Mouse (Mus musculus) neutrophil, adult 5-6 weeks (primary cell): ENCODE measurements around the gene Prr12. TPM values are rescaled to one million over a fixed set of nuclear protein-coding genes. Genes with fewer than 3 reads are reported as not detected.
A peak's percentile ranks its signal among the peaks of the same experiment; 100 is the strongest.
"Not testable (repeated sequence)": the region's sequence is repeated elsewhere in the genome, so short reads cannot be mapped to it uniquely, and the experiment has no call there.

Experiments
- ATAC-seq: fragments of 151-379, 151-347 bp; 2 replicates; pipeline ENCODE4 v1.8.0; 2017; ENCODE audit warnings: mild to moderate bottlenecking, moderate TSS enrichment; ENCODE audit not compliant: insufficient number of reproducible peaks, poor library complexity, low FRiP score, severe bottlenecking; ENCODE audit errors: extremely low read depth
- total RNA-seq: library from RNA; stranded (forward); fragments of 200-1000 nt; gene quantifications from 2 replicates; pipeline ENCODE4 v1.2.3, GENCODE M21; 2017

Gene Prr12
- 7.6 and 10.2 TPM in 2 replicates for total RNA-seq

DNA sequence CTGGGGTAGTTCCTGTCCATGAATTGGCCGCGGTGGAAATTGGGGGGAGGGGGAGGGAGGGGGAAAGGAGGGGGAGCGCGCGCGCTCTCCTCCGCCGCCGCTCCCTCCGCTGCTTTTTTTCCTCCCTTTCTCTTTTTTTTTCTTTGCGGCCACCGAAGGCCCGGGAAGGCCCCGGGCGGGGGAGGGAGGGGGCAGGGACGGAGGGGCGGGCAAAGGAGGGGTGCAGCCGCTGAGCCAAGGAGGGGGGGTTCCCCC lies at the start of gene Prr12:
Gene Prr12, minus strand, starts transcription at position 20 of the 255 bp plus-strand sequence.
- no peak for ATAC-seq

DNA sequence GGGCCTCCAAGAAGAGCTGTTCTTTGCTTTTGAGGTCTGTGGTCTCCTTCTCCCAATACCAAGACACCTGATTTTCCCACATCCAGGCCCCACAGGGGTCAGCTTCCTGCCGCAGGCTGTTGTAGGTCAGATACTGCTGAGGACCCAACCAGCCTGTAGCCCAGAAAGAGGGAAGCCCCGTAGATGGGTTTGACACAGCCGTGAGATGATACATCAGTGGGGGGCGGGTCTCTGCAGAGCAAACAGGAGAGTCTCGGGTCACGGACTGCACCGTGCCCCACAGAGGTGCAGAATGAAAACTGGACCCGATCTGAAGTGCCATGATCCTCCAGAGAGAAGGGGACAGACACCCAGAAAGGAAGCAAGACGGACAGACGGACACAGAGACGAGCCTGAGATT lies 49.8 kb upstream of the Prr12 start:
- ATAC-seq = no peak

DNA sequence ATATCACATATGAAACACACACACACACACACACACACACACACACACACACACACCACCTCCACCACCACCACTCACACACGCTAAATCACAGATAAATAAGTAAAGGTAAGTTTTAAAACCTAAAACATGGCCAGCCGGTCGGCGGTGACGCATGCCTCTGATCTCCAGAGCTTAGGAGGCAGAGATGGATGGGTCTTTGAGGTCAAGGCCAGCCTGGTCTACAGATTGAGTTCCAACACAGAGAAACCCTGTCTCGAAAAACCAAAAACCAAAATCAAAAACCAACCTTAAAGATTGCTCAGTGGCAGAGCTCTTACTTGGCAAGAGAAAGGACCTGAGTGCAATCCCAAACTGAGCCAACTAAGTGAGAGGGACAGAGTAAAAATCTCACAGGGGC lies 47.4 kb upstream of the Prr12 start:
- ATAC-seq = no peak

DNA sequence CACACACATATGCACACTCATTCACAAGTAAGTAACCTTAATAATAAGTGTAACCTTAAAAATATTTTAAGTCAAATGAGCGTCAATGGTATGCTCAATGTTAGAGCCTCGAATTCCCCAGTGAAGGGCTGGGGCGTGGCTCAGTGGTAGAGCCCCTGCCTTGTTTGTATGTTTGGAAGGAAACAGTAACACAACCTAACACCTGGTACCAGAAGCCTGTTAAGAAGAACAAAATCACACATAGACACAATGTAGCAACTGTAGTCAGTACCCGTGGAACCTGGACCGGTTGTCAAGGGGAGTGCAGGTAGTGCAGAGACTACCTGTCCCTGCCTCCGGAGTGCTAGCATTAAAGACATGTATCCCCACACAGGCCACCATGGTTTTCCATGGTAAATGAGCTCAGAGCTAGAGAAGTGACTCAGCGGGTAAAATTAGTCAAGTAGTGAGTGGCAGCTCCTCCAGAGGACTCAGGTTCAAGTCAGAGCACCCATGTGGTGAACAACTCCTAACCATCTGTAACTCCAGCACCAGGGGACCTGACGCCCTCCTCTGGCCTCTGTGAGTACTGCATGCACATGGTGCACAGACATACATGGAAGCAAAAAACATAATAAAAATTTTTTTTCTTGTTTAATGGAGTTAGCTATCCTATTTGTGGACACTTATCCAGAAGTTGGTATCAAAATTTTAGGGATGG lies 46.0 kb upstream of the Prr12 start:
- no peak for ATAC-seq

DNA sequence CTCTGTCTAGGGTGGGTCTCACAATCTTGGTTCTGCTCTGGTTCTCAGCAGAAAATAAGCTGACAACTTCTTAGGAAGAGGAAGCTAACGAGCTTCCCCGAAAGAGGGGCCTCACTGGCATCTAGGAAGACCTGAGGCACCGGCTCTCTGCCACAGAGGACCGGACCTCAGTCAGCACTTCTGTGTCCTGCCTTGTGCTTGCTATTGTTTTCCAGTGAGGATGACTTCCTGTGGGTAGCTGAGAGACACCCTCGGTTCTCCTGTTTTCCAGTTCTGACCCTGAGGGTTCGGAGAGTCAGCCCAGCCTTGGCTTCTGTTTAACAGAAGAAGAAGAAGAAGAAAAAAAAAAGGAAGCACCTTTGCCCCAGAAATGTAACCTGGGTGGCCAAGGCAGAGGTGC lies 44.8 kb upstream of the Prr12 start:
- ATAC-seq = no peak

DNA sequence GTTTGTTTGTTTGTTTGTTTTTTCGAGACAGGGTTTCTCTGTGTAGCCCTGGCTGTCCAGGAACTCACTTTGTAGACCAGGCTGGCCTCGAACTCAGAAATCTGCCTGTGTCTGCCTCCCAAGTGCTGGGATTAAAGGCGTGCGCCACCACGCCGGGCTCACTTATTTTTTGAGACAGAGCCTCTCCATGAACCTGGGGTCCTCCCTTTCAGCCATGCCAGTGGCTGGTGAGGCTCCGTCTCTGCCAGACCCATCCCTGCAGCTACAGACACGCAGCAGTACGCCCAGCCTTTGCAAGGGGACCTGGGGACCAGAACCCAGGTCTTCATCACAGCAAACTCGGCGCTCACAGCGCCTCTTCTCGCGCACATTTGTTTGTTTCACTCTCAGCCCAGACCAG lies 43.3 kb upstream of the Prr12 start:
- not testable (repeated sequence) for ATAC-seq

DNA sequence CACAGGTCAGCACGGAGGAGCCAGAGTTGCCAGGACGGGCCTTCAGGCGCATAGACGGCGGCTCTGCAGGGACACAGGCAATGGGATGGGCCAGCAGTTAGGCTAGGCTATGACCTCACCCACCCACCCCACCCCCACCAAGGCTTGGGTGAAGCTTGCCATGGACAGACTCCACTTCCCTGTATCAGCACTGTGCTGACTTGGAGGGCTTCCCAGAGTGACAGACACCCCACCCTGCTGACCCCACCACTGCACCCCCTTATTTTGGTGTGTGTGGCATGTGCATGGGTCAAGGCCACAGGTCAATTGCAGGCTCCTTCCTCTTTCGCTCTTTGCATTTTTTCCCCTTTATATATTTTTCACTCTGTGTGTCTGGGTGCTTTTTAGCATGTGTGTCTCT lies 42.7 kb upstream of the Prr12 start:
- no peak for ATAC-seq

DNA sequence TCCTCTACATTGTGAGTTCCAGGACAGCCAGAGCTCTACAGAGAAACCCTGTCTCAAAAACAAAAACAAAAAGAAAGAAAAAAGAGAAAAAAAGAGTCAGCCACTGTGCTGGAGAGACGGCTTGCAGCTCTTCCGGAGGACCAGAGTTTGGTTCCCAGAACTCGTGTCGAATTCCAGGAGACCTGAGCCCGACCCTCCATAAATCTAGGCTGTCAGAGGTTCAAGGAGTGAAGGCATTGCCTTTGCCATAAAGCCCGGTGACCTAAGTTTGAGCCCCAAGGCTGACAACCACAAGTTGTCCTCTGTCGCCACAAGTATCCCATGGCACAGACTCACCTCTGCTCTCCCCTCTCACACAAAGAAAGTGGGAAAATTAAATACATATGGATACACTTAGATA lies 41.4 kb upstream of the Prr12 start:
- ATAC-seq = no peak

DNA sequence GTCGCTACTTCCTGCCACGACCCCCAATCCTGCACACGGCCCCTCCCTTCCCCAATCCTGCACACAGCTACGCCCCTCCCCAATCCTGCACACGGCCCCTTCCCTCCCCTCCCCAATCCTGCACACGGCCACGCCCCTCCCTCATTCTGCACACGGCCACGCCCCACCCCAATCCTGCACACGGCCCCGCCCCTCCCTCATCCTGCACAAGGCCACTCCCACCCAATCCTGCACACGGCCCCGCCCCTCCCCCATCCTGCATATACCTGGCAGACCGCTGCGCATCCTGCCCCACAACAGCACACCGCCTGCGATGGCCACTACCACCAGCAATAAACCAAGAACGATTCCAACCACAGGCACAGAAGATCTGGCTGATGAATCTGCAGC lies 40.8 kb upstream of the Prr12 start:
- no peak for ATAC-seq

DNA sequence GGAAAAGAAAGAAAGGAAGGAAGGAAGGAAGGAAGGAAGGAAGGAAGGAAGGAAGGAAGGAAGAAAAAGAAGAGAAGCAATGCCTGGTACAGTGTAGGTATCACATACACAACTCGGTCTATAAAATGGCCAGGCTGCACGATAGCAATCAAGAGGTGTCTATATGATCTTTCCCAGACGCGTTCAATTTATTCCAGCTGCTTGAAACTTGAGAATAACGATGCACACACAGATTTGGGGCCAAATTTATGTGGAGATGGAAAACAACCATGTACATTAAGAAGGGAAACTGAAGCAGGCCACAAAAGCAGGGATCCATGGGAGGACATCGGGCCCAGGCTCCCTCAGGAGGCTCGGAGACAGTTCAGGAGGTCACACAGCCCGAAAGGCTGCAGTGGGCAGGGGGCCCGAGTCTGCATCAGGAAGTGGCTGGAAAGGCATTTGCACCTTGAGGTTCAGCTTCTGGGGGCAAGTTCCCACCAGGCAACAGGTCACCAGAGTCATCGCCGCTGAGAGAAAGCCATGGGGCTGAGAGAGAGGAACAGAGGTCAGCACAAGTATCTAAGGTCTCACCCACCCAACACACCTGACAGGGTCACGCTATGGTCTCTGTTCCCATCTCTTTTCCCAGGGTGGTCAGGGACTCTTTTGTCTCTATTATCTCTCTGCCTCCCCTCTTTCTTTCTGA lies 40.3 kb upstream of the Prr12 start:
- ATAC-seq = no peak

DNA sequence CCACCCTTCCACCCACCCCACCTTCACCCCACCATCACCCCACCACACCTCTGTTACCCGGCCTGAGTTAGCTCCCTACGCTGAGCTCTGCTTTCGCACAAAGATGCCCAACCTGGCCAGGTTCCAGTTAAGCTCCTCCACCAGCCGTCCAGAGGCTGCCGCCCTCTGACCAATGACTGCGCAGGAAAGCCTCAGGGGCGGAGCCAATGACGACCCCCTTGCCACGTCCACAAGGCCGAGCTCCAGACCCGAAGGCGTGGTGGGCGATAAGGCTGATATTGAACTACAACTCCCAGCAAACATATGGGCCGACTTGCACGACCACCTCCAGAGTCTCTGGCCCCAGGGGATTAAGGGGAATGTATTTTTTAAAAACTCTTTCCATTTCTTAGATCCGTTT lies 39.4 kb upstream of the Prr12 start, which contains the start of gene Rcn3:
Gene Rcn3, minus strand, starts transcription at position 174 of the 400 bp plus-strand sequence.
- ATAC-seq = no peak

DNA sequence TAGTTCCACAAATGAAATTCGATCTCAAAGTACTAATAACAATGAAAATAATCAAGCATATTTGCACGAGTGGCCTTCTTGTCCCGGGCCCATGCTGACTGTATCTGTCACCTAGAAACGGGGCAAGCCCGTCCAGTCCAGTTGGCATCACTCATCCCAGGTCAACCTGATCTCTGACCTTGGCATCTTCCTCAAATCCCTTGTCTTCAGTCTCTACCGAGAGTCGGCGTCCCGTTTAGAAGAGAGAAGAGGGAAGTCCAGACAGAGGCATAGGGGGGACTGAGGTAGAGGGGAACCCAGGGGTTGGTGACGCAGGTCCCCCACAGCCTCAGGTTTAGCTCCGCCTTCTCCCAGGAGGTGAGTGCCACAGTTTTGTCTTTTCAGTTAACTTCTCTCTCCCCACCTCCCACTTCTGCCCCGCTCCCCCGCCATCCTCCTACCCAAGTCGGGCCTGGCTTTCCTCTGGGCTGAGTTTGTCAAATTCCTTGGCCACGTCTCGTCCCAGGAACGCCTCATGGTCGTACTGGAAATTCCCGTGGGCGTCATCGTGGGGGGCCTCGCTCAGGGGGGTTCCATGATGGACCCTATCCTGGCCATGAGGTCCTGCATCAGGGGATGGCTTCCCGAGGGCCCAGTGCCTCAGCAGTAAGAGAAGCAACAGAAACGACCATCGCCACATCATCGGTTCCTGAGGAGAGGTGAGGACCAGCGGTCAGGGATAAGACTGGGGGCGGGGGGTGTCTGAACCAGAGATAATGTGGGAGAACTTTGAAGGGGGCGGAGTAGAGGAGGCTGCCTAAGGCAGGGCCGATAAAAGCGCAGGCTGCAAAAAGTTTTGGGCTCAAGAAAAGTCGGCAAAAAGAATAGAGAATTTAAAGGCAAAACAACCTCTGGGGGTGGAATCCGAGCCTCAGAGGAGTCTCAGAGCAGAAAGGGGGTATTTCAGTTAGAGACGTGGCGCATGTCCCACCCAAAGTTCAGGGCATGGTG lies 38.6 kb upstream of the Prr12 start:
- ATAC-seq = peak; percentile 63

DNA sequence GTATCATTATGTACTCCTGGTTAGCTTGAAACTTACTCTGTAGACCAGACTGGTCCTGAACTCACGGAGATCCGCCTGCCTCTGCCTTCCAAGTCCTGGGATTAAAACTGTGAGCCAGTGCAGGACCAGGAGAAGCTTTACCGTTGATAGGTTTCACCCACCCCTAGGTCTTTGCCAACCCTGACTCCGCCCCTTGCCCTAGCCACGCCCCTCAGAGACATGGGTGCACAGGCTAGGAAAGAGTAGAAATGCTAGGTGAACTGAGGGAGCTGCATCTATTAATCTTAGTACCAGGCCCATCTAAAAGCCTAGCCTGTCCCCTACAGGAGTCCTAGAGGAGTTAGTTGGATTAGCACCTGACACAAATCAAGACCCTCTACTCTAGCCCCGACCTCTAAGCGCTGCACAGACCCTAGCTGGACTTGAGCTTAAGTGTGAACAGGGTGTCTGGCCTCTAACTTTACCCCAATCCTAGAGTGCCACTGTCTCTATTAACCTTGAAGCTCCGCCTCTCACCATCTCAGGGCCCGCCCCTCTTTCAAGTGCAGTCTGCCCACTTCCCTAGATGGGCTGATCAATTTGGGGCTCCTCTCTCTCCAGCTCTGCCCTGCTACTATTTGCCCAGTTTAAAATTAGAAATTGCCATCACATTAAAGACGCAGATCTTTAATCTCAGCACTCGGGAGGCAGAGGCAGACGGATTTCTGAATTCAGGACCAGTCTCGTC lies 37.7 kb upstream of the Prr12 start:
- ATAC-seq = no peak

DNA sequence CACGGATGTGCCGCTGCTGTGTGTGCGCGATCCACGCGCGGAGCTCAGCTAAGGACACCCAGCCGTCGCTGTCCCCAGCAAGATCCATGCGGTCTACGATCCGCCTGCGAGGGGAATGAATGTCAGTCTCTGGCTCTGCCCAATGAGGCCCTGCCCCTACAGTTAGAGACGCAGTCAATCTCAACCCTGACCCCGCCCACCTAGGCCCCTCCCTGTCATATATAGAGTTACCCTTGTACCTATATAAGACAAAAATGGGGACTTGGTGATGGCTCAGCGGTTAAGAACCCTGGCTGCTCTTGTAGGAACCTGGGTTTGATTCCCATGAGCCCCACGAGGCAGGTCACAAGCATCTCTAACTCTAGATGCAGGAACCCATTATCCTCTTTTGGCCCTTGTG lies 35.9 kb upstream of the Prr12 start:
- no peak for ATAC-seq

DNA sequence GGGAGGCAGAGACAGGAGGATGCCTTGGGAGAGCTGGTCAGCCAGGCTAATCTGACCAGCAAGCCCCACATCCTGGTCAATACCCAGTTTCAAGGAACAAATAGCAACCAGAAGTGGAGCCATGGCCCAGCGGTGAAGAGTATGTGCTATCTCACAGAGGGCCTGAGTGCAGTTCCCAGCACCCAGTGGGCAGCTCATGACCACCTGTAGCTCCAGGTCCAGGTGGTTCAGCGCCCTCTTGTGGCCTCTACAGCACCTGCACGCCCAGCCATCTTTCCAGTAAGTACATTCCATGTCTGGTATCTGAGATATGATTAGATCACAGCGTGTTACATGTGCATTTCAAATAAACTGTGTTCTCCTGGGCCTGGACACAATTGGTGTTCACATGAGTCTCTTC lies 33.4 kb upstream of the Prr12 start:
- ATAC-seq = no peak

DNA sequence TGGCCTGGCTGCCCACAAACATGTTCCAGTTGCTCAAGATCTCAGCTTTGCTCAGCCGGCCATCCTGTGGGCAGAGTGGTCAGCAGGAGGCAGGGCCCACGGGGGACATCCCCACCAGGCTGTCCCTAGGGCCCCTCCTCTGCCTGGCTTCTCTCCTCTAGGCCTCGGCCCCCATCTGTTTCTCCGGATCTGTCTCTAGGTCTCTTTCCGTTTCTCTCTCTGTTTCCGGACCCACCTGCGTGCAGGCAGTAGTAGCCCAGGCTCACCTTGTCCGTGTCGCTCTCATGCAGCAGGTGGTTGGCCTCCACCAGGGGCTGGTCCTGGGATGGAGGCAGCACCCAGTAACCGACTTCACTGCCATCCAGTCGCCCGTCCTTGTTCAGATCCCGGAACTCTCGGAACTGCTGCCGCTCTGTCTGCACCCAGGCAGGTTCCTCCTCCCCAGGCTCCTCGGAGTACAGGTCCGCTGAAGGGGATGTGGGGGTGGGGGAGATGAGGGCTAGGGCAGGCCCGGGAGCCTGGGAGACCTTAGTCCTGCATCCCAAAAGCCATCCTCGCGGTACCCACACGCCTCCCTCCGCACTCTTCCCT lies 30.7 kb upstream of the Prr12 start:
- ATAC-seq = no peak

DNA sequence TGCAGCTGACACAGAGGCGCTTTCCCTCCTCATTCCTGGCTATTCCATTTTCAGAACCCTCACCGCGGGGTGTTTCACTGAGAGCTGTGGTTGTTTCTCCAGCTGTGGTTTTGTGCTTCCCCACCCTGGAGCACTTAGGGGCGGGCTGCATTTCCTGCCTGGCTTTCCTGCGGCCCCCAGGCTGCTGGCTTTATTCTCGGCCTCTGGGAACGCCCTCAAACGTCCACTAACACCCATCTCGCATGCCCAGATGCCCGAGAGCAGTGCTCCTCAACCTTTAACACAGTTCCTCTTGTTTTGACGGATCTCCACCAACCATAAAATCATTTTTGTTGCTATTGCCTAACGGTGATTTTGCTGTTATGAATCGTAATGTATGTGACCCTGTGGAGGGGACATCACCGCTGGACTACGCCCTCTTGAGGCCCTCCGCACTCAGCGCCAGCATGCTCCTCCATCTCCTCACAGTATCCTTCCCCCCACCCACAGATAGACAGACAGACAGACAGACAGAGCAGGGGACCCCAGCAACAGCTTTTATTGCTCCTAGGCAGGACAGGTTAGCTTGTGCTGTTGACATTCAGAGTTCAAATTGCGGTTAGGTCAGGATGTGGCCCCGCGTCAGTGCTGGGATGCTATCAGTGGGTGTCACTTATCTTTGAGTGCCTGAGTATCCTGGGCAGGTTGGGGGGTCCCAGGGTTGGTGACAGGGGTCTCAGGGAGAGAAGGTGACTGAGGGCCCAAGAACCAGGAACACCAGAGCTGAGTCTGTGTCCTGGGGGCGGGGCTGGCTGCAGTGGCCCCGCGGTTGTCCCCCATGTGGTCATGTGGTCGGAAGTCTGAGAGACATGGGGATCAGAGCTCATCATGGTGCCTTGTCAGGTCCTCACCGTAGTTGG lies 30.0 kb upstream of the Prr12 start:
- ATAC-seq = peak; percentile 45; the same call in 1 of the 2 replicates

DNA sequence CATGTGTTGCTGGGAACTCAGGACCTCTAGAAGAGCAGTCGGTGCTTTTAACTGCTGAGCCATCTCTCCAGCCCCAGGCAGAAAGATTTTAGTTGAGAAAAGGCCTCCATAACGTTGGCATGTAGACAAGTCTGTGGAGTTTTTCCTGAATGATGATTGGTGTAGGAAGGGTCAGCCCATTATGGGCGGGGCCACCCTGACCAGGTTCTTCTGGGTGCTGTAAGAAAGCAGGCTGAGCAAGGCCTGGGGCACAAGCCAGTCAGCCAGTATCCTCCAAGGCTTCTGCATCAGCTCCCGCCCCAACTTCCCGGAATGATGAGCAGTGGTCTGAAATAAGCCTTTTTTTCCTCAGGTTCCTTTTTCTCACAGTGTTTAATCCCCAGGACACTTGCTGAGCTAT lies 28.3 kb upstream of the Prr12 start:
- no peak for ATAC-seq
